18 mouse cellular contexts compared by ENCODE assay signal in the genomic region with DNA sequence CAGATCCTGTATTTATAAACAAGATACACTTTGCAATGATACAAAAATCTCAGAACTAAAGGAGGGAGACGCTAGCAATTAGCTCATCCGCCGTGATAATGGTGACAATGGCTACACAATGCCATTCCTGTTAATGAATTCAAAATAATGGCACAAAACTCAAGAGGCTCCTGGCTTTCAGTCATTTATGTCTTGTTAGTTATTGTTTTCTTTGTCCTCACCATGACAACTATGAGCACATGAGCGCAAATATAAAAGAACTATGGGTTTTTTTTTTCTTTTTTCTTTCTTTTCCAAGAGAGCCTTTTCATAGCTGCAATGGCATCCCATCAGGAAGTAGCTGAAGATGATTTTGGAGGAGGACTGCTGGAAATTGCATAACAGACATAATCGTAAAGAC.
"Had no signal": no experiment of that assay in that cellular context is flagged by ENCODE, and none has a peak within 500 bp of the region (broad histone marks: within the 10 kb centered on the region; RNA-seq: fewer than 3 reads in every experiment).

No protein-coding gene starts in this region.

- DNase-seq: liver, postnatal 0 days; lung, adult 2 months; lung, postnatal 14 days; lung, postnatal 36 days; right cerebral cortex, postnatal 14 days; thymus, adult 2 months; thymus, postnatal 25 days; thymus, postnatal 4 days had no signal

- H3K4me1 ChIP-seq: liver, embryonic 15.5 days; lung, embryonic 15.5 days; megakaryocyte, embryonic 14.5 days; midbrain, embryonic 15.5 days; neural tube, embryonic 12.5 days; stomach, embryonic 15.5 days had no signal

- H3K9me3 ChIP-seq: liver, embryonic 15.5 days; lung, embryonic 15.5 days; megakaryocyte, embryonic 14.5 days; midbrain, embryonic 12.5 days; midbrain, embryonic 15.5 days; neural tube, embryonic 12.5 days; stomach, embryonic 15.5 days had no signal

- H3K36me3 ChIP-seq: liver, embryonic 15.5 days; lung, embryonic 15.5 days; midbrain, embryonic 12.5 days; midbrain, embryonic 15.5 days; neural tube, embryonic 12.5 days; stomach, embryonic 15.5 days had no signal

- H3K9ac ChIP-seq: liver, embryonic 15.5 days; liver, postnatal 0 days; lung, embryonic 15.5 days; midbrain, embryonic 12.5 days; midbrain, embryonic 15.5 days; neural tube, embryonic 12.5 days; stomach, embryonic 15.5 days had no signal

- H3K4me2 ChIP-seq: liver, embryonic 15.5 days; lung, embryonic 15.5 days; midbrain, embryonic 12.5 days; midbrain, embryonic 15.5 days; neural tube, embryonic 12.5 days; stomach, embryonic 15.5 days had no signal

- H3K27ac ChIP-seq: liver, embryonic 15.5 days; lung, embryonic 15.5 days; macrophage; midbrain, embryonic 12.5 days; midbrain, embryonic 15.5 days; neural tube, embryonic 12.5 days; stomach, embryonic 15.5 days; stomach, postnatal 0 days had no signal

- H3K4me3 ChIP-seq: liver, embryonic 15.5 days; lung, embryonic 15.5 days; megakaryocyte, embryonic 14.5 days; midbrain, embryonic 12.5 days; midbrain, embryonic 15.5 days; neural tube, embryonic 12.5 days; stomach, embryonic 15.5 days had no signal

- H3K27me3 ChIP-seq: liver, embryonic 15.5 days; lung, embryonic 15.5 days; neural tube, embryonic 12.5 days; stomach, embryonic 15.5 days had no signal

- ATAC-seq: liver, postnatal 0 days; lung, postnatal 0 days; midbrain, embryonic 15.5 days had no signal
